Mouse (Mus musculus) Patski (cell line): ENCODE data around the gene Ppp1r15a. TPM values are rescaled to one million over a fixed set of nuclear protein-coding genes. Genes with fewer than 3 reads are reported as not detected.

Source experiments
- ATAC-seq: fragments of 100-300 bp; one replicate; pipeline ENCODE4 v1.8.0; 2021
- CTCF ChIA-PET: fragments of 350-600 bp; sonication (Branson Sonifier 250); formaldehyde crosslinking; loops from one replicate; lab custom pipeline; 2022; ENCODE audit warnings: inconsistent platforms; lab: Charles Lee
- POLR2A ChIA-PET: fragments of 350-600 bp; sonication (Branson Sonifier 250); formaldehyde crosslinking; loops from one replicate; lab custom pipeline; 2022; ENCODE audit warnings: antibody characterized with exemption, inconsistent platforms; lab: Charles Lee
- DNase-seq: peaks from one replicate; pipeline ENCODE4 v3.0.0-alpha.2; 2011; ENCODE audit warnings: low read depth, low spot score
- H3K27me3 ChIP-seq: fragments of 371-371 bp; one replicate; pipeline ENCODE4 v1.5.1; 2021
- CTCF ChIP-seq: fragments of 100-300 bp; IDR thresholded peaks from one replicate; pipeline ENCODE4 v1.5.1; 2021
- in situ Hi-C: fragments of 300-500 bp; cut with MboI; formaldehyde crosslinking; loops from 3 replicates; pipeline ENCODE4 v1.11.1; 2018; ENCODE audit warnings: low pct_unique_long_range_greater_than_20kb, mixed read lengths
- polyA plus RNA-seq: library from polyadenylated mRNA; unstranded; gene quantifications from one replicate; pipeline ENCODE4 v1.2.3, GENCODE M21; 2021

Ppp1r15a gene
- 123 TPM for polyA plus RNA-seq

- TF ChIP-seq CTCF, result no peak
- DNase-seq (peak; percentile 82), ATAC-seq (peak; percentile 36)
- ChIA-PET POLR2A (interaction anchor here (0.6 to 2.0 kb wide), 7 partner anchors 17 to 164 kb away, joined by 3 to 6 read pairs (median 4); no protein-coding TSS in a partner anchor), CTCF (interaction anchor here (1.4 kb wide), 1 partner anchor 49 kb away, joined by 3 read pairs; no protein-coding TSS in a partner anchor)
- H3K27me3 ChIP-seq, result no peaks in the 10 kb centered on the region
- in situ Hi-C loops, result no loop called here
Observed at GRCm38 (mm10) chr7:45525809-45526473, at the start of gene Ppp1r15a, which contains the start of gene Plekha4. Ppp1r15a (minus strand) TSS chr7:45526268. Plekha4 (plus strand) TSS chr7:45526330.

DNA sequence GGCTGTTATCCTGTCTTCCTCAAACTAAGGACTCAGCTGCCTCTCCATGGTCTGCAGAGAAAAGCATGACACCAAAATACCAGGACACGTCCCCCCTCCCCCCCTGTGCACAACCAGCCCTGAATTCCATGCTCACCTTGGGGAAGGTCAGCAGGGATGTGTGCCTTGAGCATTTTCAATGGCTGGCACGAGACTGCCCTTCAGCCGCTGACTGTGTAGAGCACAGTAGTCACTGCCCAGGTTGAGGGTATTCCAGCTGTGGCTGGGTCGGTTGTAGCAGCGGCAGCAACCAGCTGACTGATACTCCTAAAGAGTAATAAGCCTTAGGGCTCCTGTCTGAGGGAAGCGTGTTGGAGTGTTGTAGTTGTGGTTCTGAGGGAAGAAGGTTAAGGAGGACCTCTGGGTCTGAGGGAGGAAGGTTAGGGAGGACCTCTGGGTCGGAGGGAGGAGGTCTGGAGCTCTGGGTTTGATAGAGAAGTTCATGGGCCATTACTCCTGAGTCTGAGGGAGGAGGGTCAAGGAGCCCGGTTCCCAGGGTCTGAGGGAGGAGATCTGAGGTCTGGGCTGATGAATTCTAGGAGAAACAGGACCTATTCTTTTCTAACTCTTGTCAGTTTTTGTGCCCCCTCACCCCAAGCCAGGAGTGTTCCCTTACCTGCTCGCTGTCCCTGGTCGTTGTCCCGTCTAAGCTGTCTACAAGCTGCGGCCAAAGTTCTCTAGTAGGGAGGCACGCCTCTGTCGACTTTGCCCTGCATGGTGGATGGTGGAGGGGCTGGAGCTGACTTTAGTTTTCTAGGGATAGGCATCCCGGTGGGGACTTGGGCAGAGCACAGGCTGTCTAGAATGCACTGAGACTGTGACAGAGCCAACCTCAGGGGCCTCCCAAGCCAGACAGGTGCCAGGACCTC, 48.7 kb upstream of the Ppp1r15a start:
- CTCF ChIA-PET, result interaction anchor here (2.7 kb wide), 1 partner anchor 11 kb away, joined by 6 read pairs; no protein-coding TSS in a partner anchor
- DNase-seq (no peak), ATAC-seq (no peak)
- H3K27me3 ChIP-seq, result no peaks in the 10 kb centered on the region
- no peak for TF ChIP-seq CTCF
- in situ Hi-C loops, result no loop called here
- POLR2A ChIA-PET, result no interaction called here

- POLR2A ChIA-PET, result no interaction called here
- CTCF ChIA-PET, result no interaction called here
- DNase-seq (no peak), ATAC-seq (no peak)
- TF ChIP-seq CTCF, result no peak
- in situ Hi-C loops, result no loop called here
- no peaks in the 10 kb centered on the region for H3K27me3 ChIP-seq
Observed at GRCm38 (mm10) chr7:45573954-45574353, 47.9 kb upstream of the Ppp1r15a start.

DNA sequence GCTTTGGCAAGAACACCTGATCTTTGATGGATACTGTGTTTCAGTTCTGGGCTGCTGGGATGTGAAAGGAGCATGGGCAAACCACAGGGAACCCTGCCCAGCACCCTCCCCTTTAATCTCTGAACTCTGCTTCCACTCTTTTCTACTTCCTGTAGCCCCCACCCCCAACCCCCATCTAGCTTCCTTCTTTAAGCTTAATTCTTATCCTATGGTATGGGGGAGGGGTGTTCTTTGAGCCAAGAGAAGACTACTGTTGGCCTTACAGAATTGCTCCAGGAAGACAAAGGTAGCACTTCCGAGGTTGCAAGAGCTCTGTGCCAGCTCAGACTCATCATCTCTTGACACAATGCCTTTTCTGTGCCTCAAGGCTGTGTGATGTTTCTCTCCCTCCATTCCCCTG, 45.9 kb upstream of the Ppp1r15a start:
- ATAC-seq, result no peak
- CTCF ChIA-PET, result interaction anchor here (1.0 to 2.8 kb wide), 6 partner anchors 9 to 110 kb away, joined by 3 to 16 read pairs (median 6); no protein-coding TSS in a partner anchor
- no peak for TF ChIP-seq CTCF

GRCm38 (mm10) chr7:45570103-45570741, 44.2 kb upstream of the Ppp1r15a start, which contains the start of gene Bcat2:
Bcat2 (plus strand) TSS chr7:45570153.
- TF ChIP-seq CTCF, result no peak
- in situ Hi-C loops, result no loop called here
- H3K27me3 ChIP-seq, result no peaks in the 10 kb centered on the region
- ChIA-PET POLR2A (no interaction called here), CTCF (interaction anchor here (1.9 to 2.8 kb wide), 2 partner anchors 9 to 19 kb away, joined by 6 to 16 read pairs; no protein-coding TSS in a partner anchor)
- ATAC-seq (peak; percentile 55), DNase-seq (no peak)

More for the DNA sequence above, 45.9 kb upstream of the Ppp1r15a start:
- POLR2A ChIA-PET, result interaction anchor here (1.3 kb wide), 1 partner anchor 106 kb away, joined by 4 read pairs; no protein-coding TSS in a partner anchor
- no peaks in the 10 kb centered on the region for H3K27me3 ChIP-seq
- in situ Hi-C loops, result no loop called here
- DNase-seq, result no peak

GRCm38 (mm10) chr7:45568601-45569473, 42.8 kb upstream of the Ppp1r15a start:
- POLR2A ChIA-PET, result no interaction called here
- CTCF ChIA-PET, result interaction anchor here (0.7 to 4.5 kb wide), 4 partner anchors 13 to 114 kb away, joined by 3 to 16 read pairs (median 6); partner anchors contain the start of gene Ntn5
- no peak for TF ChIP-seq CTCF
- ATAC-seq, result no peak
- in situ Hi-C loops, result loop anchor here (10.0 kb wide), 1 partner anchor 116 kb away; the partner anchor contains the start of gene Ntn5
- no peaks in the 10 kb centered on the region for H3K27me3 ChIP-seq
- DNase-seq, result no peak

GRCm38 (mm10) chr7:45567780-45568516, 41.9 kb upstream of the Ppp1r15a start:
- peak; percentile 79 for ATAC-seq
- ChIA-PET POLR2A (no interaction called here), CTCF (interaction anchor here (0.7 to 4.5 kb wide), 4 partner anchors 12 to 115 kb away, joined by 3 to 16 read pairs (median 6); partner anchors contain the start of gene Ntn5)
- DNase-seq, result peak; percentile 24
- no peaks in the 10 kb centered on the region for H3K27me3 ChIP-seq
- in situ Hi-C loops, result loop anchor here (10.0 kb wide), 1 partner anchor 117 kb away; the partner anchor contains the start of gene Ntn5
- TF ChIP-seq CTCF, result no peak

GRCm38 (mm10) chr7:45567112-45567779, 41.2 kb upstream of the Ppp1r15a start:
- ATAC-seq, result no peak
- ChIA-PET POLR2A (interaction anchor here (0.9 kb wide), 1 partner anchor 76 kb away, joined by 3 read pairs; no protein-coding TSS in a partner anchor), CTCF (interaction anchor here (1.9 to 4.5 kb wide), 3 partner anchors 11 to 116 kb away, joined by 6 to 16 read pairs (median 7); partner anchors contain the start of gene Ntn5)
- in situ Hi-C loops, result loop anchor here (10.0 kb wide), 1 partner anchor 118 kb away; the partner anchor contains the start of gene Ntn5
- no peak for TF ChIP-seq CTCF
- no peak for DNase-seq
- no peaks in the 10 kb centered on the region for H3K27me3 ChIP-seq
